Mouse (Mus musculus) liver, postnatal 0 days (tissue): ENCODE measurements around the gene Dscam.

Source experiments
- CTCF ChIP-seq: sonication (generic); IDR thresholded peaks from 2 replicates; pipeline ENCODE4 v1.5.1; 2016; ENCODE audit warnings: antibody characterized with exemption, low read depth
- EP300 ChIP-seq: IDR thresholded peaks from 2 replicates; pipeline ENCODE4 v1.6.1; 2016; ENCODE audit warnings: antibody characterized with exemption, low read depth, mild to moderate bottlenecking

GRCm38 (mm10) chr16:96742475-96743255, 427.9 kb downstream of the Dscam start:
- TF ChIP-seq CTCF (no peak), EP300 (no peak)
